Mouse (Mus musculus): ENCODE data around the gene Dtymk.

Dtymk gene

GRCm38 (mm10) chr1:93742910-93743309, 58.8 kb downstream of the Dtymk start:
- DNase-seq (ENCODE audit: low read depth): peak; percentile 30
